Mouse (Mus musculus) intestine, embryonic 16.5 days (tissue): ENCODE measurements around the gene Uhrf1bp1. TPM values are rescaled to one million over a fixed set of nuclear protein-coding genes. Genes with fewer than 3 reads are reported as not detected.

Experiments used
- ATAC-seq: fragments of 200-750 bp; cut with Nextera tagmentation; 2 replicates; pipeline ENCODE4 v1.8.0; 2017; ENCODE audit warnings: moderate TSS enrichment, moderate library complexity
- H3K27ac ChIP-seq: fragments of 300-500 bp; sonication (generic); 2 replicates; pipeline ENCODE4 v1.5.1; 2014; ENCODE audit warnings: mild to moderate bottlenecking, low read length
- H3K27me3 ChIP-seq: fragments of 300-500 bp; sonication (generic); replicated peaks from 2 replicates; pipeline ENCODE4 v1.6.1; 2014; ENCODE audit warnings: low read length, control low read depth, mixed read lengths; ENCODE audit not compliant: control insufficient read depth, insufficient read depth
- H3K36me3 ChIP-seq: fragments of 300-500 bp; sonication (generic); 2 replicates; pipeline ENCODE4 v1.6.1; 2014; ENCODE audit warnings: low read length, control low read depth; ENCODE audit not compliant: control insufficient read depth, insufficient read depth
- H3K4me1 ChIP-seq: fragments of 300-500 bp; sonication (generic); 2 replicates; pipeline ENCODE4 v1.6.1; 2014; ENCODE audit warnings: low read length, control low read depth, mixed read lengths; ENCODE audit not compliant: control insufficient read depth, insufficient read depth
- H3K4me2 ChIP-seq: fragments of 300-500 bp; sonication (generic); 2 replicates; pipeline ENCODE4 v1.6.1; 2014; ENCODE audit warnings: low read depth, low read length, control low read depth
- H3K4me3 ChIP-seq: fragments of 300-500 bp; sonication (generic); 2 replicates; pipeline ENCODE4 v1.5.1; 2014; ENCODE audit warnings: mild to moderate bottlenecking, low read length
- H3K9ac ChIP-seq: fragments of 300-500 bp; sonication (generic); 2 replicates; pipeline ENCODE4 v1.6.1; 2014; ENCODE audit warnings: low read depth, low read length
- H3K9me3 ChIP-seq: fragments of 300-500 bp; sonication (generic); 2 replicates; pipeline ENCODE4 v1.6.1; 2016; ENCODE audit warnings: low read length, control low read depth; ENCODE audit not compliant: control insufficient read depth
- WGBS: fragments of 180-500 bp; shearing (Covaris S2); extraction: QIAGEN DNeasy Blood & Tissue Kit; methylation state at CpG from one replicate; pipeline ENCODE4 v1.1.7; 2014; 5-methylcytosine and 5-hydroxymethylcytosine counted together
- polyA plus RNA-seq: library from polyadenylated mRNA; unstranded; fragments of >200 nt; fragmentation: Nextera tagmentation; extraction: Ambion mirVana; gene quantifications from 2 replicates; pipeline ENCODE4 v1.2.1, GENCODE M21; 2015

Gene Uhrf1bp1
- polyA plus RNA-seq, 1 experiment from 2014 or later = 2.3 TPM

DNA sequence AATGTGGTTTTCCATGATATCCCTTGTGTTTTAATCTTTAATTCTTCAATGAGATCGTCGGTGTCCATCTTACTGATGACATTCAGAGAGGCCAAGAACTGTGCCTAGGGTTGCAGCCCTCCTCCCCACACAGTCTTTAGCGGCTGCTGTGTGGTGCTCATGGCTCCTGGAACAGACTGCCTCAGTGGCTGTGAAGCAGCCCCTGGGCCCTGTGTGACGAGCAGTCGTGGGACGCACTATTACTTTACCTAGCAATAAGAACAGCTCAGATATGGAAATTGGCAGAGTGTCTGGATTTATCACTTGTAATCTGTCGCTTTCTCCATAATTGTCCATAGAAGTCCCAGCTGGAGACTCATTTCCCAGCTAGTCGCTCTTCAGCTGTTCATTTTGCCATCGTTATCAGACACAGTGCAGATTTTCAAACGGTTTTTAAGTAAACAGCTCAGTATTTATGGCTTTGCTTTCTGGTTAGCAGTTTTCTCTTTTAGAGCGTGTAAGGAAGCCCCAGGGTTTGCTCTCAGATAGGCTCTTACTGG is 66.0 kb downstream of the Uhrf1bp1 start:
- WGBS = 50% methylated on average over 11 of the region's 11 CpGs
- Histone ChIP-seq H3K4me1 (peaks cover 41% of the 10 kb centered on the region), H3K4me2 (no peak overlapping the region), H3K27ac (no peak overlapping the region), H3K36me3 (no peaks in the 10 kb centered on the region), H3K27me3 (no peaks in the 10 kb centered on the region), H3K4me3 (no peak overlapping the region), H3K9ac (no peak overlapping the region), H3K9me3 (no peaks in the 10 kb centered on the region)
- ATAC-seq = no peak

DNA sequence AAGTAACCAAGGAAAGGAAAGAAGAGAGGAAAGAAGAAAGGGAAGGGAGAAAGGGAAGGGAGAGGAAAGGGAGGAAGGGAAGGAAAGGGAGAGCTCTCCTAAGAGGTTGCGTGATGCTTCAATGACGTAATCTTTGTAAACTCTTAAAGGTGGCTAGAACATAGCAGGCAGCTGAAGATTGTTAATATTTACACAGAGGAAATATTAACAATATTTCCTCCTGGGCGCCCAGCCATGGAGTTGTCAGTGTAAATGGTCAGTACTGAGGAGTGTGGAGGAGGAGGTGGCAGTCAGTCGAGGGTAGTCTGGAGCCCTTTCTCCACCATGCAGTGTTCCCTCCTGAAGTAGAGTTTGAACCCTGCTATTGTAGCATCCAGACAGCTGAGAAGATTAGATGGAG is 68.8 kb downstream of the Uhrf1bp1 start:
- Histone ChIP-seq H3K9me3 (no peaks in the 10 kb centered on the region), H3K4me2 (no peak overlapping the region), H3K4me3 (no peak overlapping the region), H3K27ac (peak overlapping the region; percentile 58), H3K4me1 (peaks cover 39% of the 10 kb centered on the region), H3K9ac (no peak overlapping the region), H3K36me3 (no peaks in the 10 kb centered on the region), H3K27me3 (no peaks in the 10 kb centered on the region)
- WGBS = 29% methylated on average over 4 of the region's 4 CpGs
- ATAC-seq = peak; percentile 79

GRCm38 (mm10) chr17:27925504-27925903 is 69.3 kb downstream of the Uhrf1bp1 start:
- no peaks in the 10 kb centered on the region for H3K9me3 ChIP-seq
- no peak overlapping the region for H3K4me2 ChIP-seq
- no peaks in the 10 kb centered on the region for H3K27me3 ChIP-seq
- peak overlapping the region; percentile 58 for H3K27ac ChIP-seq
- H3K4me3 ChIP-seq = no peak overlapping the region
- peaks cover 38% of the 10 kb centered on the region for H3K4me1 ChIP-seq
- no peak overlapping the region for H3K9ac ChIP-seq
- ATAC-seq = peak; percentile 47
- WGBS = 63% methylated on average over 7 of the region's 7 CpGs
- no peaks in the 10 kb centered on the region for H3K36me3 ChIP-seq

GRCm38 (mm10) chr17:27930291-27930690 is 74.0 kb downstream of the Uhrf1bp1 start:
- Histone ChIP-seq H3K27ac (no peak overlapping the region), H3K27me3 (no peaks in the 10 kb centered on the region), H3K4me1 (peaks cover 28% of the 10 kb centered on the region), H3K9ac (no peak overlapping the region), H3K4me3 (no peak overlapping the region), H3K36me3 (no peaks in the 10 kb centered on the region), H3K4me2 (no peak overlapping the region), H3K9me3 (no peaks in the 10 kb centered on the region)
- whole genome bisulfite sequencing = 91% methylated on average over 5 of the region's 5 CpGs
- ATAC-seq = no peak

GRCm38 (mm10) chr17:27931826-27932225 is 75.6 kb downstream of the Uhrf1bp1 start:
- WGBS = 73% methylated on average over 4 of the region's 4 CpGs

DNA sequence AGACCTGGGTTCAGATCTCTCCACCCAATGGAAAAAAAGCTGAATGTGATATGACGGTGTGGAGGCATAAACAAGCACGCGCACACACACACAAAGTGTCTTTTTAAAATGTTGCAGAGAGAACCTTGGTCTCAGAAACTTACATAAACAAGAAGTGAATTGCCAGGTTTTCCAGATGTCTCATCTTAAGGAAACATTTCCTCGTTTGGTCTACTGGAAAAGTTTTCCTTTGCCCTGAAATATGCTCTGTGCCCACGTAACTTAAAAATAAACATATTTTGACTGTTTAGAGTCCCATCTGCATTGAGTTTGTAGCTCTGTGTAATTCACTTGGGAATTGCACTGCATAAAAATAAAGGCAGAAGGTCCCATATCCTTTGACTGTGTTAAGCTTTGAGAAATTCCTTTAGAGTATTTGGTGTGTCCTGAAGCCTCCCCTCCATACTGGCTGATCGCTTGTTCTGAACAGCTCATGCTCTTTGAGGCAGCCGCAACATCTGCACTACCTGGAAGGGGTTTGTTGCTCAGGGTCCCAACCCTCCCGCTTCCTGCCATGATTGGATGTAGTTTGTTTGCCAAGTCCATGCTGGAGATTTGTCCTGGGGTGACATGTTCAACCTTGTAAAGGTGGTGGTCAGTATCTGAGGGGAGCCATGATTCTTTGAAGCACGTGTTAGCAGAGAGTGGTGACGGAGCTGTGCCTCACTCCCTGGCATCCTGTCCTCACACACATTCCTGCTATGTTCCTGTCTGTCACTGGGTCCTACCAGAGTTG is 78.1 kb downstream of the Uhrf1bp1 start:
- Histone ChIP-seq H3K9ac (no peak overlapping the region), H3K9me3 (no peaks in the 10 kb centered on the region), H3K4me2 (no peak overlapping the region), H3K36me3 (no peaks in the 10 kb centered on the region), H3K4me1 (peaks cover 38% of the 10 kb centered on the region), H3K27ac (peak overlapping the region; percentile 40; the same call in 1 of the 2 replicates), H3K27me3 (no peaks in the 10 kb centered on the region), H3K4me3 (no peak overlapping the region)
- no peak for ATAC-seq
- WGBS = 68% methylated on average over 10 of the region's 10 CpGs

More at GRCm38 (mm10) chr17:27931826-27932225, 75.6 kb downstream of the Uhrf1bp1 start:
- no peak overlapping the region for H3K9ac ChIP-seq
- H3K4me3 ChIP-seq = no peak overlapping the region
- H3K4me1 ChIP-seq = peaks cover 20% of the 10 kb centered on the region
- no peak overlapping the region for H3K27ac ChIP-seq
- no peak for ATAC-seq
- no peaks in the 10 kb centered on the region for H3K36me3 ChIP-seq
- H3K4me2 ChIP-seq = no peak overlapping the region
- no peaks in the 10 kb centered on the region for H3K9me3 ChIP-seq
- no peaks in the 10 kb centered on the region for H3K27me3 ChIP-seq

- no peak for ATAC-seq
- Histone ChIP-seq H3K27ac (no peak overlapping the region), H3K9ac (no peak overlapping the region), H3K4me2 (no peak overlapping the region), H3K27me3 (no peaks in the 10 kb centered on the region), H3K9me3 (no peaks in the 10 kb centered on the region), H3K4me1 (peaks cover 46% of the 10 kb centered on the region), H3K4me3 (no peak overlapping the region), H3K36me3 (no peaks in the 10 kb centered on the region)
- 79% methylated on average over 3 of the region's 3 CpGs for WGBS
These were observed 78.8 kb downstream of the Uhrf1bp1 start for GRCm38 (mm10) chr17:27935091-27935490.

DNA sequence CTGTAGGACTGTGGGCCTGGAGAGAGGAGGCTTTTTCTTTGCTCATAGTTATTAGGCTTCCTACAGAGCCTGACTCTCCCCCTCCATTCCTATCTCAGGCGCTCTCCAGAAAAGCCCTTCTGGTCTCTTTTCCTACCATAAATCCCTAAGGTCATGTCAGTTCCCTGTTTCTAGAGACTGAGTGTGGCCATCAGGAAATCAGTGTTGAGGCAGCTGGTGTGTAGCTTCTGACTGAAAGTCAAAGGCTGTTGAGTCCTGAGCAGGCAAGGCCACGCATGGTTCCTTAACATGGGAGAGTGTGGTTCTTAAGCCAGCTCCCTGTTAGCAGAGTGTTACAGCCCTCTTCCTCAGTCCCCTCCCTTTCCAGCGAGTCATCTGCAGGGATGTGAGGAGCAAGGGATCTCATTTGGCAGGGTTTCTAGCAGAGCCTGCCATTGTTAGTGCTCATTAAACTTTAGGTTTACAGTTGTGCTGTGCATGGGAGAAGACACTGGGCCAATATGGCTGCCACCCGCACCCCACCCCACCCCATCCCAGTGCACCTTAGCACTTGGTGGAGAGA is 80.9 kb downstream of the Uhrf1bp1 start:
- WGBS = 71% methylated on average over 4 of the region's 4 CpGs
- H3K4me2 ChIP-seq = no peak overlapping the region
- H3K4me1 ChIP-seq = peaks cover 58% of the 10 kb centered on the region
- no peaks in the 10 kb centered on the region for H3K9me3 ChIP-seq
- 0 out of 2 replicates have a peak overlapping the region, but pooled peaks have one; percentile 43 for H3K27ac ChIP-seq
- H3K27me3 ChIP-seq = no peaks in the 10 kb centered on the region
- no peak for ATAC-seq
- H3K36me3 ChIP-seq = no peaks in the 10 kb centered on the region
- H3K9ac ChIP-seq = no peak overlapping the region
- H3K4me3 ChIP-seq = no peak overlapping the region

DNA sequence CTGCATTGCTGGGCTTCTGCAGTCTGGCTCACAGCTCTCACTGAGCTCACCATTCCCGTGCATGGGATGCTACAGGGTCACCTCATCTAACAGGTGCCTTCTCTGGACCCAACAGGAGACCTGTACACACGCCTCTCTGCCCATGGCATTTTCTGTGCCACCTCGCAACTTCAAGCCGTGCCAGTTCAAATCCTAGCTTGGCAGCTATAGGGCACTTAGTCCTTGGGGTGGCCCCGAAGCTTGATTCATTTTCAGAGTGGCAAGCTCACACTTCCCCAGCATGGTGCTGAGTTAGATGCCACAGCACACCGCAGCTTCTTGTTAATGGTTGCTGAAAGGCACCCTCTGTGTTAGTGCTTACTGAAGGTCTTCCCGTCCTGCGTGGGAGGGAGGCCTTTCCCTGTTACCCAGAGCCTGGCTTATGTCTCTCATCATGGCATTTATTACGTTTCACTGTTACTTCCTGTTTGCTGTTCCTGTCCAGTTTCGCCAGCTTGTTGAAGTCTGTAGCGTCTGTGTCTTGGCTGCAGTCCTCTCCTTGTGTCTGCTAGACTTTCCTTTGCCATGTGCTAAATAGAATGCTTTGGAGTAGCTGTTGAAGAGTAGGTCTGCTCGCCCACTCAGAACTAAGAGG is 82.0 kb downstream of the Uhrf1bp1 start:
- Histone ChIP-seq H3K4me2 (no peak overlapping the region), H3K4me1 (peaks cover 50% of the 10 kb centered on the region), H3K36me3 (no peaks in the 10 kb centered on the region), H3K27me3 (no peaks in the 10 kb centered on the region), H3K4me3 (no peak overlapping the region), H3K27ac (peak overlapping the region; percentile 43), H3K9me3 (no peaks in the 10 kb centered on the region), H3K9ac (peak overlapping the region; percentile 13; the same call in 1 of the 2 replicates)
- no peak for ATAC-seq
- WGBS = 59% methylated on average over 12 of the region's 12 CpGs
